Mouse (Mus musculus): Measurements from ENCODE around the gene Acaca.

GRCm38 (mm10) chr11:84179226-84179953, 49.9 kb downstream of the Acaca start:
- no peak for TF ChIP-seq CTCF (IDR thresholded peaks at IDR 0.05; ENCODE audit: borderline replicate concordance, insufficient read depth, low read length)
- peak; percentile 76; the same call in 1 of the 2 replicates for TF ChIP-seq POLR2A (IDR thresholded peaks at IDR 0.05; ENCODE audit: low read depth, low read length)

Data from embryonic fibroblast, embryonic 13.5 days (primary cell).